Mouse (Mus musculus) hindbrain, embryonic 11.5 days (tissue): Measurements from ENCODE around the gene Dip2b. TPM values are rescaled to one million over a fixed set of nuclear protein-coding genes. Genes with fewer than 3 reads are reported as not detected.

Experiments
- ATAC-seq: fragments of 200-750 bp; cut with Nextera tagmentation; 2 replicates; pipeline ENCODE4 v1.8.0; 2017; ENCODE audit warnings: mild to moderate bottlenecking, moderate TSS enrichment, moderate library complexity; ENCODE audit not compliant: low FRiP score
- DNase-seq: peaks from one replicate; pipeline ENCODE4 v3.0.0-alpha.2; 2015; ENCODE audit warnings: low spot score
- H3K27ac ChIP-seq: fragments of 300-500 bp; sonication (generic); 2 replicates; pipeline ENCODE4 v1.5.1; 2014; ENCODE audit warnings: mild to moderate bottlenecking, low read depth, low read length
- H3K27me3 ChIP-seq: fragments of 300-500 bp; sonication (generic); 2 replicates; pipeline ENCODE4 v1.6.1; 2014; ENCODE audit warnings: mild to moderate bottlenecking, low read length, moderate library complexity, mixed read lengths; ENCODE audit not compliant: control insufficient read depth, insufficient read depth
- H3K36me3 ChIP-seq: fragments of 300-500 bp; sonication (generic); 2 replicates; pipeline ENCODE4 v1.6.1; 2014; ENCODE audit warnings: mild to moderate bottlenecking, low read length, moderate library complexity, mixed read lengths; ENCODE audit not compliant: control insufficient read depth, insufficient read depth
- H3K4me1 ChIP-seq: fragments of 300-500 bp; sonication (generic); replicated peaks from 2 replicates; pipeline ENCODE4 v1.6.1; 2014; ENCODE audit warnings: low read length, mixed read lengths; ENCODE audit not compliant: control insufficient read depth, insufficient read depth
- H3K4me2 ChIP-seq: fragments of 300-500 bp; sonication (generic); replicated peaks from 2 replicates; pipeline ENCODE4 v1.6.1; 2014; ENCODE audit warnings: mild to moderate bottlenecking, low read depth, low read length
- H3K4me3 ChIP-seq: fragments of 300-500 bp; sonication (generic); 2 replicates; pipeline ENCODE4 v1.5.1; 2014; ENCODE audit warnings: low read depth, low read length
- H3K9ac ChIP-seq: fragments of 300-500 bp; sonication (generic); 2 replicates; pipeline ENCODE4 v1.6.1; 2014; ENCODE audit warnings: low read depth, low read length
- H3K9me3 ChIP-seq: fragments of 300-500 bp; sonication (generic); 2 replicates; pipeline ENCODE4 v1.6.1; 2016; ENCODE audit warnings: low read length; ENCODE audit not compliant: control insufficient read depth
- WGBS: fragments of 180-500 bp; shearing (Covaris S2); extraction: QIAGEN DNeasy Blood & Tissue Kit; methylation state at CpG from one replicate; pipeline ENCODE4 v1.1.7; 2014; 5-methylcytosine and 5-hydroxymethylcytosine counted together
- polyA plus RNA-seq: library from polyadenylated mRNA; unstranded; fragments of >200 nt; fragmentation: Nextera tagmentation; extraction: Ambion mirVana; gene quantifications from 2 replicates; pipeline ENCODE4 v1.2.1, GENCODE M21; 2014

Gene Dip2b
- polyA plus RNA-seq, 1 experiment from 2014 or later: 29.6 TPM

DNA sequence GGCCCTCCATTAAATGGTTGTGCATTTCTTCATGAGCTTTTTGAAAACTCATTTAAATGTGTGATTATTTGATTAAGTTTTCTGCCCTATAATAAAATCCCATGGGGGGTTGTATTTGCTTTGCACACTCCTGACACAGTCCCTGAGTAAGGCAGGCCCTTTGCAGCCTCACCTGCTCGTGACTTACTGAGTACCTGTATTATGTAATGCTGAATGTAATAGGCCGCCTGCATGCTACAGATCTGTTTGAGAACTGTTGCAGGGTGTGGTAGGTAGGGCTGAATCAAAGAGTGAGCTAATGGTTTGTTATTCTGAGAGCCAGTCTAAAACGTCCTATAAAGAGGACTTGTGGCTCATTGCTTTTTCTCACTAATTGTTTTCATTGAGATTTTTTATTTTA, 33.4 kb downstream of the Dip2b start:
- Histone ChIP-seq H3K27me3 (no peaks in the 10 kb centered on the region), H3K36me3 (no peaks in the 10 kb centered on the region), H3K9me3 (no peaks in the 10 kb centered on the region), H3K27ac (no peak overlapping the region), H3K4me2 (no peak overlapping the region), H3K9ac (no peak overlapping the region), H3K4me3 (no peak overlapping the region), H3K4me1 (0 out of 2 replicates have a peak, but pooled peaks cover 3% of the 10 kb centered on the region)
- DNase-seq (no peak), ATAC-seq (no peak)
- 85% methylated on average over 3 of the region's 3 CpGs for WGBS

DNA sequence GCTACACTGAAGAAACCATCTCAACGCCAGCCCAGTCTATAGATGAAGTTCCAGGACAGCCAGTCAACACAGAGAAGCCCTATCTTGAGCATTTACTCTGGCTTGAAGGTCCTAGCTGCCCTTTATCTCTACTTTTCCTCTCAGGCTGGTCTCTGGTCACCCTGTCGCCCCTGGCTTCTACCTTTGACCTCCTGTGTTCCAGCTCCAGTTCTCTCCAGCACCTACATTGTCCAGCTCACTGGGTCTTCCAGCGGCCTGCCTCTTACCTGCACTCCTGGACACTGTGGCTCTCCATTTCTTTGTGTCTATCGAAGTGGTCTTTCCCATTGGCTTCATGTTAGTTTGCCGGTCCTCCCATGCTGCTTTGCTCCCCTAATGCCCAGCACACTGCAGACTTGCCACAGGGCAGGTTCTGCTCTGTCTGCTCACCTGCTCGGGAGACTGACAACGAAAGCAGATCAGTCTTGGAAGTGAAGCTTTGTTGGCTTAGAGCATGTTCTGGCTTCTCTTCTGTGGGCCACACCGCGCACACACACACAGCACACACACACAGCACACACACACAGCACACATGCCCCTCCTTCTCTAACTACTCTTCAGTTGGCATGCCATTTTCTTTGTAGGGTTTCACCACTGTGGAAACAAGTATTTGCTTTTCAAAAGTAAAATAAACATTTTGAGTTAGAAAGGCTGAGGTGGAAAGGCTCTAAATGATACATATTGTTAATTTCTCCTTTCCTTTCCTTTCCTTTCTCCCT, 35.4 kb downstream of the Dip2b start:
- Histone ChIP-seq H3K9ac (no peak overlapping the region), H3K4me1 (0 out of 2 replicates have a peak, but pooled peaks cover 3% of the 10 kb centered on the region), H3K27me3 (no peaks in the 10 kb centered on the region), H3K4me3 (no peak overlapping the region), H3K27ac (no peak overlapping the region), H3K9me3 (no peaks in the 10 kb centered on the region), H3K36me3 (no peaks in the 10 kb centered on the region), H3K4me2 (no peak overlapping the region)
- DNase-seq (no peak), ATAC-seq (no peak)
- WGBS: 81% methylated on average over 9 of the region's 9 CpGs

DNA sequence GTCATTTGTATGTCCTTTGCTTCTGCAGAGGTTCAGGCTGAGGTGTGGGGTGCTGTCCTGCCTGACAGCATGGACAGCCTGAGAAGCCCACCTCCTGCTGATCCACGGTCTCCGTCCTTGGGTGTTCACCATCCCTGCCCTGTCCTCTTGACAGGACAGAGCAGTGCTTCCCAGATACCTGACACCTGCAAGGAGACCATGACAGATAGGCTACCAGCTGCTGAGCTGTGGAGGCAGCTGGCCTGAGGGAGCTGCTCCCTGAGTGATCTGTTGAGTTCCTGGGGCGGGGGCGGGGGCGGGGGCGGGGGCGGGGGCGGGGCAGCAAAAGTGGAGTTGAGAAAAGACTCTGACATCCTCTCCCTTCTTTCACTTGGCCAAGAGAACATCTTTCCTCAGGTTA, 36.3 kb downstream of the Dip2b start:
- no peaks in the 10 kb centered on the region for H3K36me3 ChIP-seq
- no peak overlapping the region for H3K9ac ChIP-seq
- H3K27ac ChIP-seq: no peak overlapping the region
- no peak for ATAC-seq
- no peak overlapping the region for H3K4me2 ChIP-seq
- 11% methylated on average over 8 of the region's 8 CpGs for WGBS
- 0 out of 2 replicates have a peak, but pooled peaks cover 3% of the 10 kb centered on the region for H3K4me1 ChIP-seq
- no peaks in the 10 kb centered on the region for H3K9me3 ChIP-seq
- no peak for DNase-seq
- no peak overlapping the region for H3K4me3 ChIP-seq
- H3K27me3 ChIP-seq: no peaks in the 10 kb centered on the region

DNA sequence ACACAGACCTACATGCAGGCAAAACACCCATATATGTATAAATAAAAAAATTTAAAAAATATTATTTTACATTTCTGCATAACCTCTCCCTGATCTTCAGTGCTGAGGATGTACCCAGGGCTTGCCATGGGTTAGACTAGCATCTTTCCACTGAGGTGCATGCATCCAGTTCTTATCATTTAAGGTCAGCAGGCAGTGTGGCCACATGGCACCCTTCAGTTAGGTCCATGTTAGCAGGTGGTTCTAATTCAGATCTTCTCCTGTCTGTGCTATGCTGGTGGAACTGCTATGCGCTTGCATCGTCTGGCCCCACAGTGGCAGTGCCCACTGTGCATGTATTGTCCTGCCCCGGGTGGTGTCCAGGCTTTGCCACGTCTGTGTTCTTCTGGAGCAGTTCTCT, 37.9 kb downstream of the Dip2b start:
- 85% methylated on average over 4 of the region's 4 CpGs for whole genome bisulfite sequencing
- Histone ChIP-seq H3K27ac (no peak overlapping the region), H3K27me3 (no peaks in the 10 kb centered on the region), H3K36me3 (no peaks in the 10 kb centered on the region), H3K9ac (no peak overlapping the region), H3K4me1 (0 out of 2 replicates have a peak, but pooled peaks cover 3% of the 10 kb centered on the region), H3K9me3 (no peaks in the 10 kb centered on the region), H3K4me3 (no peak overlapping the region), H3K4me2 (no peak overlapping the region)
- DNase-seq (no peak), ATAC-seq (no peak)

DNA sequence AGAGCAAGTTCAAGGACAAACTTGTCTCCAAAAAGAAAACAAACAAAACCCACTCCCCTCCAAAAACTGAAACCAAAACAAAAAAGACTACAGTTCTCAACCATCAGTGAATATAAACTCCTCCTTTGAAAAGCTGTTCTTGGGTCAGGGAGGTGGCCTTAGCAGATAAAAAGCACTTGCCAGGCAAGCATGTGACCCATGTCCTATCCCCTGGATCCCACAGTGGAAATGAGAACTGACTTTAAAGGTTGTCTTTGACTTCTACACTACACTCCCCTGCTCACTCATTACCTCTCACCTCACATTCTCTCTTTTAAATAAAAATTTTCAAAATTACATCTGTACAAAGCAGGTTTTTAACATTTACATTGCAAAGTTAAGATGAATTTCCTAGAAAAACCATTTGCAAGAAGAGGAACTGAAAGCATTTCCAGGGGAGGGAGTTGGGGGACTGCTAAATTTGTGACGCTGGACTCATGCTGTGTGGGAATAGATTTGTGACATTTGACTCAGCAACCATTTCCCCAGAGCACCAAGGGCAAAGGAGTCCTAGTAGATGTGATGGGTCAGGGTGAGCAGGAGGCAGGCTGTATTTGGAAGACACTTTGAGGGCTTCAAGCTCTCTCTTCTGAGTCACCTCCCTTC, 42.5 kb downstream of the Dip2b start:
- ATAC-seq (no peak), DNase-seq (no peak)
- Histone ChIP-seq H3K27ac (no peak overlapping the region), H3K9ac (no peak overlapping the region), H3K27me3 (no peaks in the 10 kb centered on the region), H3K9me3 (no peaks in the 10 kb centered on the region), H3K4me1 (no peaks in the 10 kb centered on the region), H3K4me3 (no peak overlapping the region), H3K4me2 (no peak overlapping the region), H3K36me3 (no peaks in the 10 kb centered on the region)
- 50% methylated on average over 1 of the region's 1 CpGs for WGBS

DNA sequence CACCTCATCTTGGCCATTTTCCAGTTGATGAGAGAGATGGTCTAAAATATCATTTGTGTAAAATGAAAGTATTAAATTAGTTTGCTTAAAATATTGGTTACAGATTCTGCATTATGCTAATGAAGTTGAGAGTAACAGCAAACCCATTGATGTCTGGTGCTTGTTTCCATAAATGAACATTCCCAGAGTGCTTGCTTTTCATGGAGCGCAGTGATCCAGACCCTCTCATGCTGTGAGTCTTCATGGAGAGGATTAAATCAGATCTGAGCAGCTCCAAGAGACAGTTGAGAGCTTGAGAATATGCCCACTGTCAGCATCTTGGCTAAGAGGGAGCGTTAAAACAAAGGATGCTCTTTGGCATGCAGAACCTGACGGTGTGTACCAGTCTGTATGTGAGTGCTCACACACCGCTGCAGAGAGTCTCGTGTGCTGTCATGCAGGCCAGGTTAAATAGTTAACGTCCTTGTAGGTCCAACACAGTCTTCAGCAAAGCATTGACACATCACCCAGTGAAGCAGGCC, 43.1 kb downstream of the Dip2b start:
- Histone ChIP-seq H3K27me3 (no peaks in the 10 kb centered on the region), H3K9ac (no peak overlapping the region), H3K27ac (no peak overlapping the region), H3K4me2 (no peak overlapping the region), H3K36me3 (no peaks in the 10 kb centered on the region), H3K4me3 (no peak overlapping the region), H3K4me1 (no peaks in the 10 kb centered on the region), H3K9me3 (no peaks in the 10 kb centered on the region)
- DNase-seq: no peak
- ATAC-seq: no peak
- 73% methylated on average over 6 of the region's 6 CpGs for WGBS

DNA sequence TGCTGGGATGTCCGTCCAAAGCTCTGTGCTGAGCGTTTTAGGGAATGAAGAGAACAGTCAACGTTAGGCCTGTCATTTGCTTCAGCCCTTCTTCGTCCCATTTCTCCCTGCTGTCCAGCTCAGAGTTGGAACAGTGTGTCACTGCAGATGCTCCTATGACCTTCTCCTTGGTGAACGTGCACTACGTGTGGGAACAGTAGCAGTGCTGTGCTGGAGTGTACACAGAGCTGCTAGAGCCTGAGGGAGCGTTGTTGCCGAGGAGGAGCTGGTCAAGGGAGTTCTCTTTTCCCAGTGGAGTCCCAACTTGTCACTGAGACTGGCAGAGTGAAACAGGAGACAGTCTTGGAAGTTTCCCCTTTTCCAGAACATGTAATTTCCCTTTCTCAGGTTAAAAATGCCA, 43.6 kb downstream of the Dip2b start:
- H3K36me3 ChIP-seq: no peaks in the 10 kb centered on the region
- ATAC-seq (no peak), DNase-seq (no peak)
- H3K27ac ChIP-seq: no peak overlapping the region
- 80% methylated on average over 8 of the region's 8 CpGs for WGBS
- H3K4me3 ChIP-seq: no peak overlapping the region
- no peak overlapping the region for H3K4me2 ChIP-seq
- no peaks in the 10 kb centered on the region for H3K27me3 ChIP-seq
- no peaks in the 10 kb centered on the region for H3K4me1 ChIP-seq
- H3K9ac ChIP-seq: no peak overlapping the region
- no peaks in the 10 kb centered on the region for H3K9me3 ChIP-seq

DNA sequence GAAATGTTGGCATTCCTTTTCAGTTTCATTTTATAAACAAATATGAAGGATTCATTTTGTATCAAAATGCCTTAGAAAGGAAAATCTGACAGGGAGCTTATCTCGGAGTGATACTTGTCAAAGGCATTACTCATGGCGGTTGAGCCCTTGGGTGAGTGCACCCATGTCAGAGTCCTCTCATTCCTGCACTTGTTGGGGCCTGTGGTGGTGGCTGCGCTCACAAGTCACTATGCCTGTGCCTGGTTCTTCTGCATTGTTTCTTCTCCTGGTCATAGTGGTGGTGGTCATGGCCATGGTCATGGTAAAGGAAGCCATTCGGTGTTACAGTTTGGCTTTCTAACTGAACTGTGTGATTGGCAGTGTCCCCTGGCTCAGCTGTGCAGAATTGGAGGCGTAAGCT, 44.3 kb downstream of the Dip2b start:
- Histone ChIP-seq H3K9me3 (no peaks in the 10 kb centered on the region), H3K4me1 (no peaks in the 10 kb centered on the region), H3K4me2 (no peak overlapping the region), H3K27me3 (no peaks in the 10 kb centered on the region), H3K27ac (no peak overlapping the region), H3K4me3 (no peak overlapping the region), H3K36me3 (no peaks in the 10 kb centered on the region), H3K9ac (no peak overlapping the region)
- DNase-seq (no peak), ATAC-seq (no peak)
- WGBS: 95% methylated on average over 5 of the region's 5 CpGs

DNA sequence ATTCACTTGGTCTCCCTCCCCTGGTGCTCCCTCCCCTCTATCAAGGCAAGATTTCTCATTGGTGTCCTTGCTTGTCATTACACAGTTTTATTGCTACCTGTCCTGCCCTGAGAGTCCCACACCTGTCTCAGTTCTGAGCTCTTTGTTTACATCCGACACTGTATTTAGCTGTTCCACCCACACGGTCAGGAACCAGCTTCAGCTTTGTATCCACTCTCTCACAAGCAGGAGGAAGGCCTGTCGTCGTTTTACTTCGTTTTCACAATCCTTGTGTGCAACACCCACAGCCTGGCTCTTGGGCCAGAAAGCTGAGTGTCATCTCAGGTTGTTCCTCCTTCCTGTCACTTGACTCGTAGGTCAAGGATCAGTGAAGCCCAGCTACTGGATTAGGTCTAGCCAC, 45.4 kb downstream of the Dip2b start:
- no peak for ATAC-seq
- H3K36me3 ChIP-seq: no peaks in the 10 kb centered on the region
- H3K4me2 ChIP-seq: no peak overlapping the region
- H3K4me3 ChIP-seq: no peak overlapping the region
- 82% methylated on average over 6 of the region's 6 CpGs for WGBS
- H3K9me3 ChIP-seq: no peaks in the 10 kb centered on the region
- H3K27me3 ChIP-seq: no peaks in the 10 kb centered on the region
- H3K9ac ChIP-seq: no peak overlapping the region
- H3K27ac ChIP-seq: no peak overlapping the region
- no peaks in the 10 kb centered on the region for H3K4me1 ChIP-seq
- DNase-seq: no peak
